Mouse (Mus musculus) forebrain, postnatal 0 days (tissue): ENCODE results near the gene Cd180. TPM values are rescaled to one million over a fixed set of nuclear protein-coding genes. Genes with fewer than 3 reads are reported as not detected.
"Not testable (repeated sequence)": the region's sequence is repeated elsewhere in the genome, so short reads cannot be mapped to it uniquely, and the experiment has no call there.

ENCODE experiments used
- ATAC-seq: fragments of 200-750 bp; cut with Nextera tagmentation; 2 replicates; pipeline ENCODE4 v1.8.0; 2017; ENCODE audit warnings: mild to moderate bottlenecking, moderate library complexity
- DNase-seq: peaks from one replicate; pipeline ENCODE4 v3.0.0-alpha.2; 2015
- H3K27ac ChIP-seq: fragments of 300-500 bp; sonication (generic); 2 replicates; pipeline ENCODE4 v1.5.1; 2014; ENCODE audit warnings: low read depth, mild to moderate bottlenecking, antibody characterized with exemption, low read length, moderate library complexity, mixed read lengths
- H3K27me3 ChIP-seq: fragments of 300-500 bp; sonication (generic); 2 replicates; pipeline ENCODE4 v1.6.1; 2014; ENCODE audit warnings: mild to moderate bottlenecking, low read length, mixed read lengths; ENCODE audit not compliant: insufficient read depth
- H3K36me3 ChIP-seq: fragments of 300-500 bp; sonication (generic); 2 replicates; pipeline ENCODE4 v1.6.1; 2014; ENCODE audit warnings: mild to moderate bottlenecking, moderate library complexity; ENCODE audit not compliant: insufficient read depth
- H3K4me1 ChIP-seq: fragments of 300-500 bp; sonication (generic); 2 replicates; pipeline ENCODE4 v1.6.1; 2014; ENCODE audit warnings: antibody characterized with exemption; ENCODE audit not compliant: insufficient read depth
- H3K4me2 ChIP-seq: fragments of 300-500 bp; sonication (generic); 2 replicates; pipeline ENCODE4 v1.6.1; 2014; ENCODE audit warnings: low read depth, mild to moderate bottlenecking, moderate library complexity
- H3K4me3 ChIP-seq: fragments of 300-500 bp; sonication (generic); 2 replicates; pipeline ENCODE4 v1.5.1; 2014; ENCODE audit warnings: low read depth, low read length, mixed read lengths
- H3K9ac ChIP-seq: fragments of 300-500 bp; sonication (generic); 2 replicates; pipeline ENCODE4 v1.6.1; 2014; ENCODE audit warnings: mild to moderate bottlenecking
- H3K9me3 ChIP-seq: fragments of 300-500 bp; sonication (generic); 2 replicates; pipeline ENCODE4 v1.6.1; 2016; ENCODE audit warnings: low read length
- CTCF ChIP-seq: sonication (generic); IDR thresholded peaks from 2 replicates; pipeline ENCODE4 v1.5.1; 2016; ENCODE audit warnings: antibody characterized with exemption, control low read depth, low read depth
- WGBS: fragments of 180-500 bp; shearing (Covaris S2); extraction: QIAGEN DNeasy Blood & Tissue Kit; methylation state at CpG from one replicate; pipeline ENCODE4 v1.1.7; 2014; 5-methylcytosine and 5-hydroxymethylcytosine counted together
- polyA plus RNA-seq: library from polyadenylated mRNA; unstranded; fragments of >200 nt; fragmentation: Nextera tagmentation; extraction: Ambion mirVana; gene quantifications from 2 replicates; pipeline ENCODE4 v1.2.1, GENCODE M21; 2015
- total RNA-seq: library from RNA; depleted of rRNA; stranded (reverse); fragments of >200 nt; gene quantifications from 2 replicates; pipeline ENCODE4 v1.2.3, GENCODE M21; 2014

The Cd180 gene
- total and polyA plus RNA-seq, 2 experiments from 2014 or later, result 0.56 to 0.57 TPM

DNA sequence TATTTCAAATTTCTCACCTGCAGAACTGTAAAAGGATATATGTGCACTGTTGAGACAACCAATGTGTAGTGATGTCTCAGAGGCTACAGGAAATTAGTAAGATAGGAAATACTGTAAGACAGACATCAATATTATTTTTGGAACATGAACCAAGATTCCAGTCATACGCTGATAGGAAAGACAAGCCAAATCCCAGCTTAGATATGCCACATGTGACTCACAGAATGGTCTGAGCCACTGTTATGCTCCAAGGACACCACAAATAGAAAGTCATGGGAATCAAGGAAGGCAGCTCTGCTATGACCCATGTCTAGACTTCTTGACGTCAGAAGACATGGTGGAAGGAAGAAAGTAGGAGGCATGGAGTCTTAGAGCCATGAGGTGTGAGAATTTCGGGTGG, 19.3 kb upstream of the Cd180 start:
- DNase-seq, result no peak
- no peaks in the 10 kb centered on the region for H3K4me1 ChIP-seq
- H3K36me3 ChIP-seq, result no peaks in the 10 kb centered on the region
- H3K27ac ChIP-seq, result no peak overlapping the region
- no peak overlapping the region for H3K9ac ChIP-seq
- no peaks in the 10 kb centered on the region for H3K27me3 ChIP-seq
- no peak overlapping the region for H3K4me2 ChIP-seq
- 89% methylated on average over 3 of the region's 3 CpGs for WGBS
- H3K4me3 ChIP-seq, result no peak overlapping the region
- H3K9me3 ChIP-seq, result no peaks in the 10 kb centered on the region
- ATAC-seq, result no peak
- TF ChIP-seq CTCF, result no peak

DNA sequence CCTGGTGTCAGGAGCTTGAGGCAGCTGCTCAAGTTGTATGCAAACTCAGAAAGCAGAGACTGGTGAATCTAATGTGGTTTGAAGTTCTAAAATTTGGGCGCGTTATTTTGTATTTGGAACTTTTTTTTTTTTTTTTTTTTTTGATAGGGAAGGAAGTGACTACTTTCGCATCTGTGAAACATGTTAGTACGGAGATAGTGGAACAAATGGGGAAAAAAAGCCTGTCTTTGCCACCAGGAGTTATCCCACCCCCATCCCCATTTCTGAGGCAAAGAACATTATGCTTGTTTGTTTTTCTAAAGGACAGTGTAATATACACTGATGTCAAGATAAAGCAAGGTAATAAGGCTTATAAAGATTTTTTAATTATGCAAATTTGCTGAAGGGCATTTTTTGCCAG, 15.8 kb upstream of the Cd180 start:
- H3K4me1 ChIP-seq, H3K9ac ChIP-seq, ATAC-seq, H3K9me3 ChIP-seq, H3K4me2 ChIP-seq, H3K36me3 ChIP-seq, H3K4me3 ChIP-seq, H3K27ac ChIP-seq, DNase-seq, H3K27me3 ChIP-seq: not testable (repeated sequence)
- WGBS, result 84% methylated on average over 4 of the region's 4 CpGs

DNA sequence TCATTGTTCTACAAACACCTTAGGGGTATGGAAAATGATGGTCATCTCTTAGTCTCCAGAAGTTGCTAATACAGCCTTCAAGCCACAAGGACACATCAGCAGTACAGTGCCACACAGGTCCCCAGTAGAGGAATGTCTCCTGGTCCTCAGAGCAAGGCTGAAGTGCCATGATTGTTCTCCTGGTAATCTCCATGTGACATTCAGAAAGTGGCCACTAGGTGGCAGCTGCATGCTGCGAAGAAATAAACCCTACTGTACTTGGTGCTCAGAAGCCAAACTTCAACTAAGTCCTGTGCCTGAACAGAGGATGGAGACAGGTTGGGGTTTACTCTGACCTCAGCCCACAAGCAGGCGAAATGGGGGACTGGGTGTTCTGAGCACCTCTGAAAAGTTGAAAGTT, 14.9 kb upstream of the Cd180 start:
- 14% methylated on average over 2 of the region's 2 CpGs for WGBS
- no peak overlapping the region for H3K27ac ChIP-seq

DNA sequence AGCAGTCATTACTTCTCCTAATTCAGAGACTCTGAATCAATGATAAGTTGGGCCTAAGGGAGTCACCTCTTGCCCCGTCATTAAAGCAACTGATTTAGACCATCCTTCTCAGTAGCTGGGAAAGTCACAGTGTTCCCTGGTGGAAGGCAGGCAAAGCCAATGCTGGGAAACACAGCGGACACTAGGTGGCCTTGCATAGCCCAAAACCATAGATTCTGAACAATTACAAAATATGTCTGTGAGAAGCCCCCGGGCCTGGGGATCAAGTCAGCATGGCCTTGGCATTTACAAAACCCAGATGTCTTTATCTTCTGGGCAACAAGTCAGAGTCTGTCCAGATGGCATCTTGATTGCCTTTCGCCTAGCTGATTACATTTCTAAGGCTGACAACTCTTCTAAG, 8.5 kb upstream of the Cd180 start:
- H3K4me2 ChIP-seq, result no peak overlapping the region
- H3K4me1 ChIP-seq, result no peaks in the 10 kb centered on the region
- no peaks in the 10 kb centered on the region for H3K27me3 ChIP-seq
- ATAC-seq, result peak; percentile 32; the same call in 1 of the 2 replicates
- peak; percentile 57 for TF ChIP-seq CTCF
- no peaks in the 10 kb centered on the region for H3K36me3 ChIP-seq
- no peaks in the 10 kb centered on the region for H3K9me3 ChIP-seq
- H3K9ac ChIP-seq, result no peak overlapping the region
- peak; percentile 21 for DNase-seq
- 76% methylated on average over 4 of the region's 4 CpGs for WGBS
- H3K27ac ChIP-seq, result no peak overlapping the region
- no peak overlapping the region for H3K4me3 ChIP-seq

More for the DNA sequence above, 14.9 kb upstream of the Cd180 start:
- TF ChIP-seq CTCF, result peak; percentile 98
- Histone ChIP-seq H3K9me3 (no peaks in the 10 kb centered on the region), H3K9ac (no peak overlapping the region), H3K36me3 (no peaks in the 10 kb centered on the region), H3K27me3 (no peaks in the 10 kb centered on the region), H3K4me2 (no peak overlapping the region), H3K4me1 (no peaks in the 10 kb centered on the region), H3K4me3 (no peak overlapping the region)
- peak; percentile 86 for ATAC-seq
- peak; percentile 91 for DNase-seq

DNA sequence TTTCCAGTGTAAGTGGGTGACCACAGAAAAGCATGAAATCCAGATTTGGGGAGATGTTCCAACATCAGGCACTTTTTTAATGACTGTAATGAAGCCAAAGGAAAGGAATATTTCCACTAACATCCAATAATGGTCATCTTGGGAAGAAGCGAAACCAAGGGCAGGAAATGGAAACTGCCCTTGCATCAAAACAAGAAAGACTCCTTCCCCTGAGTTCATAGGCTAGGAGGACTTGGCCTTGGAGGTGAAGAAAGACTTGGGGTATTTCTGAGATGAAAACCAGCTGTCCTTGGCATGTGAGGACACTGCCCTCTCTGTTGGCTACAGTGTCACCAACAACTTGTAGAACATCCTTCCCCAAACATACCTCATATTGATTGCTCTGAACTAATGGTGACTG, 5.2 kb upstream of the Cd180 start:
- no peak overlapping the region for H3K4me2 ChIP-seq
- DNase-seq, result no peak
- H3K9me3 ChIP-seq, result no peaks in the 10 kb centered on the region
- no peak for ATAC-seq
- no peaks in the 10 kb centered on the region for H3K36me3 ChIP-seq
- H3K4me3 ChIP-seq, result no peak overlapping the region
- no peaks in the 10 kb centered on the region for H3K27me3 ChIP-seq
- 100% methylated on average over 1 of the region's 1 CpGs for WGBS
- no peak overlapping the region for H3K27ac ChIP-seq
- TF ChIP-seq CTCF, result no peak
- H3K4me1 ChIP-seq, result no peaks in the 10 kb centered on the region
- H3K9ac ChIP-seq, result no peak overlapping the region

DNA sequence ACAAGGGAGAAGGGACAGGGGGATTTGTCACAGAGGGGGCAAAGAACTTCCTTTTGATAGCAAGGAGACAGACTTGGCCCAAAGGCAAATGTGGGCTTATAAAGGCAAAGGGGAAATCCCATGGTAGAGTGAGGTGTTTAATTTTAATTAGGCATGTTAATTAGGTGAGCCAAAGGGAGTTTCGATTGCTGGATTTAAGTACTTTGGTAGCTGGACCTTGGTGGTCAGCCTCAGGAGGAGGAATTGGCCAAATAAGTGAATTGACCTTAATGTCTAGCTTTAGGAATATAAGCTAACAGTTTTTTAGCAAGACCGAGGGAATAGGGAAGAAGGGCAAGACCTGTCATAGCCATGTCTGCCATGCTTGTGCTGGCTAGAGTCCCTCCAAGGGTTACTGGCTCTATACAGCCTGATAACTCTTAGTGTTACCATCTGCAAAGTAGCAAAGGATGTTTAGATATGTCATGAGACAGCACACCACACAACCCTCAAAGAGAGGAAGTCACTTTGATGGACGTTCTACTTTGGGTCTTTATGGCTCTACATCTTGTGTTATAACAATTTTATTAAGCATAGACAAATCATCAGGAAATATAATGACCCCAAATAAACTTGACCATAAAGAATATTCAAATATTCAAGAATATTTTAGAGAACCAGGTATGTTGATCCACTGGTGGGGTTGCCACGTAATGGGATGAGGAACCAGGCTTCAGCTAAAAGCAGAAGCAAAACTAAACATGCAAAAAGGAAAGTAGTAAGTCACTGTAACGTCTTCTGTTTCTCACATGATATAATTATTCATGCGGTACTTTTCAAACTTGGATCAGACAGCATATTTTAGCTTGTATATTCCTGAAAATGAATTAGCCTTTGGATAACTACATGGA, 3.9 kb upstream of the Cd180 start:
- H3K27ac ChIP-seq, result no peak overlapping the region
- H3K4me2 ChIP-seq, result no peak overlapping the region
- DNase-seq (no peak), ATAC-seq (no peak)
- H3K27me3 ChIP-seq, result no peaks in the 10 kb centered on the region
- TF ChIP-seq CTCF, result no peak
- no peak overlapping the region for H3K9ac ChIP-seq
- WGBS, result 75% methylated on average over 6 of the region's 6 CpGs
- no peaks in the 10 kb centered on the region for H3K36me3 ChIP-seq
- H3K4me3 ChIP-seq, result no peak overlapping the region
- no peaks in the 10 kb centered on the region for H3K9me3 ChIP-seq
- H3K4me1 ChIP-seq, result no peaks in the 10 kb centered on the region

DNA sequence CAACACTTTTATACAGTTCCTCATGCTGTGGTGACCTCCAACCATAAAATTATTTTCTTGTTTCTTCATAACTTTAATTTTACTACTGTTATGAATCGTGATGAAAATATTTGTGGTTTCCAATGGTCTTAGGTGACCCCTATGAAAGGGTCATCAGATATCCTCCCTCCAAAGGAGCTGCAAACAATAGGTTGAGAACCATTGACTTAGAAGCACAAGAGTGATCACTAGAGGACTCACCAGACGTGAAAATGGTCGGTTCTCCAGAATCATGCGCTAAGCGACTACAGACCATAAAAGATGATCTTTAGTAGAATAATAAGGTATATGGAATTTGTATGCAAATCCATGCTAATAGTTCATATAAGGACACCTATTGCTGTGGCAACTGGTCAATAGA, 3.2 kb upstream of the Cd180 start:
- H3K4me1 ChIP-seq, result no peaks in the 10 kb centered on the region
- no peaks in the 10 kb centered on the region for H3K9me3 ChIP-seq
- no peak overlapping the region for H3K9ac ChIP-seq
- no peak overlapping the region for H3K27ac ChIP-seq
- no peak for TF ChIP-seq CTCF
- H3K27me3 ChIP-seq, result no peaks in the 10 kb centered on the region
- no peaks in the 10 kb centered on the region for H3K36me3 ChIP-seq
- no peak for ATAC-seq
- H3K4me3 ChIP-seq, result no peak overlapping the region
- 91% methylated on average over 5 of the region's 5 CpGs for WGBS
- DNase-seq, result no peak
- H3K4me2 ChIP-seq, result no peak overlapping the region
